Mouse (Mus musculus) frontal cortex, postnatal 14 days (tissue): ENCODE measurements around the gene Acot1.
"Not testable (repeated sequence)": the region's sequence is repeated elsewhere in the genome, so short reads cannot be mapped to it uniquely, and the experiment has no call there.

Experiments
- DNase-seq, 2 experiments: peaks; one replicate each; pipeline ENCODE4 v3.0.0; 2022; ENCODE audit warnings: low spot score in 2 of 2

Acot1 gene

GRCm38 (mm10) chr12:84009171-84009965 is at the start of gene Acot1:
Gene Acot1 (plus strand): TSS chr12:84009490.
- peak in 1 of 2 experiments; percentile 44 for DNase-seq

- DNase-seq, result no peak
Measured at GRCm38 (mm10) chr12:83965235-83965634, 44.1 kb upstream of the Acot1 start.

DNA sequence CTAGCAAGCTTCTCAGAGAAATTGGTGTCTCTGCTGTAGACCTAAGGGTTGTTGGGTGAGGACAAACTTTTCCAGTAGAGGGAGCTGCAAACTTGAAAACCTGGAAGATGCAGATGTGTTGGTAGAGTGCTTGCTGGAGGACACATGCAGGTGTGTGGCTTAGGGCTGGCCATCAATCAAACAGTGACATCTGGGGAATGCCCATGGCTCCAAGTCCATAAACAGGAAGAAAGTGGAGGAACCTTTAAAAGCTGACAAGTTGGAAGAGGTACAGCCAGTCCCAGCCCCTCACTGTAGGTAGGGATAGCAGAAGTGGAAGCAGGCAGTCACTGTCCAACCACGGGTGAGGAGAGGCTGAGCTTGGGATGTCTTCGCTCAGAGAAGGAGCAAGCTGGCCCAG is 37.2 kb upstream of the Acot1 start:
- peak in 1 of 2 experiments; percentile 35 for DNase-seq

- no peak for DNase-seq
Measured at GRCm38 (mm10) chr12:83978862-83979261, 30.4 kb upstream of the Acot1 start.

- no peak for DNase-seq
Measured at GRCm38 (mm10) chr12:83981615-83982014, 27.7 kb upstream of the Acot1 start.

GRCm38 (mm10) chr12:83984752-83985151 is 24.5 kb upstream of the Acot1 start, which contains the start of gene Heatr4:
Gene Heatr4 (minus strand): TSS chr12:83984852.
- no peak for DNase-seq

DNA sequence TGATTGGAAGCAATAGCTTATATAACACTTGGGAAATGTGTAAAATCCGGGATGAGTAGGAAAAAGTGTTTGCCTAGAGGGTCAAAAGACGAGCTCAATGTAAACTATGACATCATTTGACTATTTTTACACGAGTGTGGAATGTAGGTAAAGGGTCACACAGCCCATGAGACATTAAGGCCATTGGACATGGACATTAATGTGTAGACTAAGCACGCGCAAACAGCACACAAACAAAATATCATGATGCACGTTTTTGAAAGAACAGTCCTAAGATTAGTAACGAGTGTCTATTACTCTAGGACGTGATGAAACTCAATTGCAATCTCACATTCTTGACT is 22.1 kb upstream of the Acot1 start:
- no peak for DNase-seq

- DNase-seq, result peak; percentile 60 to 64
Measured at GRCm38 (mm10) chr12:83987583-83988441, 21.5 kb upstream of the Acot1 start, which contains the start of gene Acot2. Gene Acot2 (plus strand): TSS chr12:83987861.

DNA sequence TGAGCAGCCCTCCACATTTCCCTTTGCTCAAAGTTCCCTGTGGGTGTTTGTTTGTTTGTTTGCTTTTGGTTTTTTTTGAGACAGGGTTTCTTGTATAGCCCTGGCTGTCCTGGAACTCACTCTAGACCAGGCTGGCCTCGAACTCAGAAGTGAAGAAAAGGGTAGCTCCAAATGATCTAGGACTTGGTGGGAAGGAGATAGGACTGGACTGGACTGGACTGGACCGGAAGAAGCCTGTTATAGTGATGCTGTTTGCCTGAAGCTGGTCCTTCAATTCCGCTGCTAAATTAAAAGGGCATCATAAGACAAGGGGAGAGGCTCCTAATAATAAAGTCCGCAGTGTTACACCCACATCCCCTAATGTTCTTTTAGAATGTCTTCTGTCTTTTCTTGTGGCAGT is 20.8 kb upstream of the Acot1 start:
- no peak for DNase-seq

GRCm38 (mm10) chr12:83989378-83989777 is 19.9 kb upstream of the Acot1 start:
- no peak for DNase-seq

- no peak for DNase-seq
Measured at GRCm38 (mm10) chr12:83997221-83997620, 12.1 kb upstream of the Acot1 start.

DNA sequence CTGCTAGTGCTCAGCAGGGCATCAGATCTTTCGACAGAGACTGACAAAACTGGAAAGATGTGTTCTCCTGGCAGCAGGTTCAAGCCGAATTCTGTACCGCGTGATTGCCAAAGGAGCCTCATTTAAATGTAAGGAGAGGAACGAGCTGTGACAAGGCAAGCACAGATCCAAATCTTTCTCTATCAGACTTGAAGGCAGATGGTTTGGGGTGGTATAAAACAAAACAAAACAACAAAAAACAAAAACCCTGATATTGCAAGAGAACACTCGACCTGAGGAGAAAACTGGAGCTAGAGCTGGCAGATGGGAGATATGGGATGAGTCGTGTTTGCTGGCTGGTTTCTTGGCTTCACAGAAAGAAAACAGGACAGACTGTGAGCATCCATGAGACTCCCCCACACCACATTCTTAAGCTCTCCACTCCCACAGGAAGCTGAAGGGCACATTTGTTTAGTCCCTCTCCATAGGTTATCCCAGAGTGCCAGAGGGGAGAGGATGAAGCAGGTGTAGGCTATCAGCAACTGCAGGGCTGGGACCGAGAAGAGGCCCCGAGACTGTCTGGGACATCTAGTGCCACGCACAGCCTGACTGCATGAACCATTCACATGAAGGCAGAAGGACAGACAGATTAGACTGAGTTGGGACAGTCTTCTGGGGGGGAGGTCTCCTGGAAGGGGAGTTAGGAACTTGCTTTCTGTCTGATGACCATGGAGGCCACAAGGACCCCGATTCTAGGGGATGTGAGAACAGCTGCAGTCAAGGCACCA is 10.8 kb upstream of the Acot1 start:
- no peak for DNase-seq

- DNase-seq, result not testable (repeated sequence)
Measured at GRCm38 (mm10) chr12:83999237-83999636, 10.1 kb upstream of the Acot1 start.

GRCm38 (mm10) chr12:84000418-84000817 is 8.9 kb upstream of the Acot1 start:
- DNase-seq, result no peak

DNA sequence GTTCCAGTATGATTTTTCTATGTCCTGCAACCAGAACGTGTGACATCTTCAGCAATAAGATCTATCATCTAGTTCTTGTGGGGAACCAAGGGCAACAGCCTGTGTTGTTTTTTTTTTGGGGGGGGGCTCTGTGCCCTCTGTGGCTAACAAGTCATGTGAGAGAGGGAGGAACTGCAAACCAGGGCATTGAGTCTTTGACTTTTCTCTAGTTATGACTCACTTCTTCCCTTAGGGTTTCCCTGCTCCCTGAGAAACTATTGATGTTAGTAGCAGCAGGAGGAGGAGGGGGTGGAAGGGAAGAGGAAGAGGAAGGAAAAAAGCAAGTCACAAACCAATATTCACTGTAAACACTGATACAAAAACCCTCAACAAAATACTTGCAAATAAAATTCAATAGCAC is 5.4 kb upstream of the Acot1 start:
- no peak for DNase-seq

DNA sequence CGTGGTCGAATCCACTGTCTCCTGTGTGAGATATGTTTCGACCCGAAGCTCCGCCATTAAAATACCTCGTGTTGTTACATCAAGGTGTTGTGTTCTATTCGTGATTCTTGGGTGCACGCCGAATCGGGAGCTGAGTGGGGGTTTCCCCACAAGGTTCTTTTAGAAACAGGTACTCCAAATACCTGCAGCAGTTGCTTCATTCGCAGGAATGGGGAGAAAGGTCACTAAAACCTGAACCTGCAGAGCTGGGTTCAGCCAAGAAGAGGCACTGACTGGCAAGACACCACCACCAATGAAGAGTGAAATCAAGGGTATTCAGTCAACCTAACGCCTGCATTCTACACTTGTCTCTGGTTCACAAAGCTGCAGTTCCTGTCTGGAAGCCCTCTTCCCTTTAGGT is 1.0 kb upstream of the Acot1 start:
- DNase-seq, result no peak

DNA sequence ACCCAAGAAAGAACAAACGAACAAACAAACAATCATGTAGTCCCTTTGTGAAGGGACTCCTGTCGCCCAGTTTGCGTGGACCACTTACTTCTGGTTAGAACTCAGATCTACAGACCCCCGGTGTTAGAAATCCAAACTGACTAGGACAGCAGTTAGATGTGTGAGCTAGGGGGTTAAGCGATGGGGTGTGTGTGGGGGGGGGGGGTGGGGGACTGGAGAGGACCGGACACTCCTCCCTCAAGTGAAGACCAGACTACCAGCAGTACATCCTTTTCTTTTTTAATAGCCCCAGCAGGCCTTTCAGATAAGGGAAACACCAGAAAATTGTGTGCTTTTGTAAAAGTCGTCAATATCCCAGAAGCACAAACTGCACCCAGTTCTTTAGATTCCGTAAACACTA is 561 bp upstream of the Acot1 start:
- no peak for DNase-seq

- no peak for DNase-seq
Measured at GRCm38 (mm10) chr12:84010201-84010600, 911 bp downstream of the Acot1 start.

GRCm38 (mm10) chr12:84011251-84012040 is 2.2 kb downstream of the Acot1 start:
- DNase-seq, result peak; percentile 56 to 66

DNA sequence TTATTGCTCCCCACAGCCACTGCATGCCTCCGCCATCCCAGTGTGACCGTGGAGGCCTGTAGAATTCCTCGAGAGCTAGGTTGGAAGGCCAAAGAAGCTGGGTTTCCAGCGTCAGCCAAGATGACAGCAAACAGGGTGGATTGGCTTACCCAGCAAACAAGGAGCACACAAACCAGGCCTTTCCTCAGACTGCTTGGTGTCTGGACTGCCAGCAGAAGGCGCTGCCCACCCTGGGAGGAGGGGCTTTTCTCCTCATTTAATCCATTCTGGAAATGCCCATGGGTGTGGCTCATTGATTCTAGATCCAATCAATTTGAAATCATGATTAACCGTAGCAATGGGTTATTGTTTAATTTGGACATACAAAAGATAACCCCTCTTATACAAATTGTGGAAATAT is 3.8 kb downstream of the Acot1 start:
- DNase-seq, result no peak

- DNase-seq, result no peak
Measured at GRCm38 (mm10) chr12:84013701-84014100, 4.4 kb downstream of the Acot1 start.
